Mouse (Mus musculus): ENCODE measurements around the gene Kif24.

Gene Kif24

GRCm38 (mm10) chr4:41340912-41341550 is 123.7 kb downstream of the Kif24 start:
- no peak for DNase-seq

All from right cerebral cortex, postnatal 14 days (tissue).